Mouse (Mus musculus) left cerebral cortex, adult 8-10 months (tissue): ENCODE results near the gene Mob2. TPM values are rescaled to one million over a fixed set of nuclear protein-coding genes. Genes with fewer than 3 reads are reported as not detected.

Experiments
- microRNA-seq, 2 experiments: library from miRNA; unstranded; fragments of <30 nt; microRNA quantifications; one replicate each; pipeline ENCODE4 v1.2.0; 2022
- total RNA-seq, 4 experiments: library from RNA; stranded (reverse); gene quantifications; 2 replicates each; pipeline ENCODE4 v1.2.4; 2022

The Mob2 gene
- total RNA-seq, 4 experiments from 2014 or later, result 32.6 to 34.9 (median 33.7) TPM

Small RNA genes within 50 kb of the gene (microRNA-seq; reads per million reads assigned to microRNA genes)
- 0 to 1.5 reads per million in 2 experiments for gene Mir3104

Other genes with a start within 250 kb of the Mob2 start
- gene Muc5b, start 222.0 kb downstream of the Mob2 start, total RNA-seq, result not detected
- gene Tollip, start 142.6 kb downstream of the Mob2 start, total RNA-seq, result 100 to 1,000 TPM; 107 to 115 (median 111) TPM
- 100 to 1,000 TPM; 190 to 209 (median 202) TPM for gene Brsk2, start 111.3 kb downstream of the Mob2 start, total RNA-seq
- 100 to 1,000 TPM; 127 to 151 (median 133) TPM for gene Dusp8, start 34.8 kb upstream of the Mob2 start, total RNA-seq
- not detected for gene Gm45618, start 59.7 kb upstream of the Mob2 start, total RNA-seq
- gene Gm39115, start 75.0 kb upstream of the Mob2 start, total RNA-seq, result not detected
- not detected for gene Gm45337, start 83.5 kb upstream of the Mob2 start, total RNA-seq
- not detected for gene Gm29735, start 96.0 kb upstream of the Mob2 start, total RNA-seq
- gene Gm4553, start 104.7 kb upstream of the Mob2 start, total RNA-seq, result not detected
- not detected for gene Krtap5-2, start 114.9 kb upstream of the Mob2 start, total RNA-seq
- gene Gm10153, start 129.3 kb upstream of the Mob2 start, total RNA-seq, result not detected
- not detected for gene Krtap5-3, start 140.3 kb upstream of the Mob2 start, total RNA-seq
- gene Gm7579, start 150.8 kb upstream of the Mob2 start, total RNA-seq, result not detected
- gene Krtap5-5, start 168.9 kb upstream of the Mob2 start, total RNA-seq, result not detected
- gene Gm40460, start 180.0 kb upstream of the Mob2 start, total RNA-seq, result not detected
- not detected for gene Gm2431, start 197.3 kb upstream of the Mob2 start, total RNA-seq
- not detected for gene Gm4559, start 213.3 kb upstream of the Mob2 start, total RNA-seq
- gene Krtap5-1, start 236.1 kb upstream of the Mob2 start, total RNA-seq, result not detected
- not detected for gene Krtap5-4, start 242.5 kb upstream of the Mob2 start, total RNA-seq